8 mouse cellular contexts compared by ENCODE assay signal in genomic region chr3:84480006-84480897, GRCm38 (mm10). TPM values are rescaled to one million over a fixed set of nuclear protein-coding genes. Genes with fewer than 3 reads are reported as not detected.
DNase-seq lines count a peak whose midpoint lies in the region; ATAC-seq and TF ChIP-seq lines count a peak whose summit lies in the region.

Gene Fhdc1, minus strand, starts transcription at chr3:84480429.

- H3K4me3 ChIP-seq in heart, embryonic 13.5 days, result peak within 1 kb of the TSS; percentile 68
- peak within 1 kb of the TSS; percentile 58 for H3K4me3 ChIP-seq in kidney, embryonic 16.5 days (ENCODE audit: low read length)
- H3K4me3 ChIP-seq in lung, adult 2 months (replicated peaks; ENCODE audit: extremely low read depth, low read depth, low read length), result peak within 1 kb of the TSS; percentile 52
- peak within 1 kb of the TSS; percentile 69 for H3K4me3 ChIP-seq in neural tube, embryonic 14.5 days (ENCODE audit: low read depth, low read length)

- H3K27me3 ChIP-seq in heart, embryonic 13.5 days (replicated peaks), result peaks cover 81% of the 10 kb centered on the region
- H3K27me3 ChIP-seq in kidney, embryonic 16.5 days (ENCODE audit: insufficient read depth, low read length), result peaks cover 25% of the 10 kb centered on the region
- H3K27me3 ChIP-seq in neural tube, embryonic 14.5 days (ENCODE audit: control insufficient read depth, insufficient read depth, low read length), result no peaks in the 10 kb centered on the region; the same call in 1 of the 2 replicates

- H3K4me1 ChIP-seq in heart, embryonic 13.5 days, result peaks cover 25% of the 10 kb centered on the region
- H3K4me1 ChIP-seq in kidney, embryonic 16.5 days (ENCODE audit: insufficient read depth, low read length), result peaks cover 17% of the 10 kb centered on the region
- H3K4me1 ChIP-seq in lung, adult 2 months (ENCODE audit: control insufficient read depth, insufficient read depth, low read length), result peaks cover 12% of the 10 kb centered on the region; the same call in 1 of the 2 replicates
- peaks cover 5% of the 10 kb centered on the region; the same call in 1 of the 2 replicates for H3K4me1 ChIP-seq in neural tube, embryonic 14.5 days (ENCODE audit: control insufficient read depth, insufficient read depth, low read length)

- peak within 1 kb of the TSS; percentile 10; the same call in 1 of the 2 replicates for H3K27ac ChIP-seq in heart, embryonic 13.5 days (replicated peaks)
- no peak within 1 kb of the TSS for H3K27ac ChIP-seq in kidney, embryonic 16.5 days (ENCODE audit: low read length)
- H3K27ac ChIP-seq in neural tube, embryonic 14.5 days (ENCODE audit: low read depth, low read length), result peak within 1 kb of the TSS; percentile 70; the same call in 1 of the 2 replicates

- ATAC-seq in heart, embryonic 13.5 days (ENCODE audit: extremely low read depth, insufficient number of reproducible peaks, low FRiP score, low TSS enrichment), result peak; percentile 61
- ATAC-seq in kidney, embryonic 16.5 days (ENCODE audit: low FRiP score, low TSS enrichment), result peak; percentile 84
- peak; percentile 79 for ATAC-seq in neural tube, embryonic 14.5 days (ENCODE audit: low read depth)

- peak; percentile 62 for DNase-seq in 3T3-L1 (ENCODE audit: low read depth, low spot score)
- DNase-seq in adrenal gland, adult 18-20 months (ENCODE audit: low spot score in 2 of 2), result peak; percentile 47 to 61
- peak; percentile 72 for DNase-seq in embryo, embryonic 9.5 days (ENCODE audit: extremely low spot score)
- DNase-seq in lung, adult 2 months, result peak; percentile 73
- peak; percentile 62 for DNase-seq in testis, postnatal 10 days (ENCODE audit: low spot score)

- no peaks in the 10 kb centered on the region for H3K9me3 ChIP-seq in heart, embryonic 13.5 days
- H3K9me3 ChIP-seq in kidney, embryonic 16.5 days (ENCODE audit: low read length), result no peaks in the 10 kb centered on the region
- H3K9me3 ChIP-seq in neural tube, embryonic 14.5 days (ENCODE audit: control insufficient read depth, low read length), result no peaks in the 10 kb centered on the region

- no peak for TF ChIP-seq CTCF in lung, adult 2 months (IDR thresholded peaks at IDR 0.05; ENCODE audit: insufficient read depth, low read length)

- peak within 1 kb of the TSS; percentile 89 for H3K4me2 ChIP-seq in heart, embryonic 13.5 days
- H3K4me2 ChIP-seq in kidney, embryonic 16.5 days (replicated peaks; ENCODE audit: low read depth, low read length), result peak within 1 kb of the TSS; percentile 99
- peak within 1 kb of the TSS; percentile 97 for H3K4me2 ChIP-seq in neural tube, embryonic 14.5 days (ENCODE audit: low read depth, low read length)

- H3K9ac ChIP-seq in heart, embryonic 13.5 days, result peak within 1 kb of the TSS; percentile 81
- H3K9ac ChIP-seq in kidney, embryonic 16.5 days (replicated peaks; ENCODE audit: low read length), result peak within 1 kb of the TSS; percentile 69
- peak within 1 kb of the TSS; percentile 66 for H3K9ac ChIP-seq in neural tube, embryonic 14.5 days (replicated peaks; ENCODE audit: low read depth, low read length)

- H3K36me3 ChIP-seq in heart, embryonic 13.5 days, result no peaks in the 10 kb centered on the region
- no peaks in the 10 kb centered on the region for H3K36me3 ChIP-seq in kidney, embryonic 16.5 days (ENCODE audit: insufficient read depth, low read length)
- H3K36me3 ChIP-seq in neural tube, embryonic 14.5 days (ENCODE audit: control insufficient read depth, insufficient read depth, low read length), result no peaks in the 10 kb centered on the region

- under 1% methylated on average over 82 of the region's 82 CpGs for WGBS in heart, embryonic 13.5 days
- under 1% methylated on average over 69 of the region's 82 CpGs for WGBS in kidney, embryonic 16.5 days
- WGBS in lung, adult 2 months, result under 1% methylated on average over 80 of the region's 82 CpGs
- under 1% methylated on average over 76 of the region's 82 CpGs for WGBS in neural tube, embryonic 14.5 days

- peak; percentile 41; the same call in 1 of the 2 replicates for TF ChIP-seq POLR2A in lung, adult 2 months (IDR thresholded peaks at IDR 0.05; ENCODE audit: borderline replicate concordance, extremely low read depth, low read depth, low read length)

RNA-seq across cellular contexts. Expression of gene Fhdc1, which starts in this region (rescaled TPM):
- total RNA-seq in adrenal gland, adult 18-20 months (2021), result 1 to 10 TPM; 3.6 to 4.6 TPM
- 1.7 and 2.2 TPM in 2 replicates for polyA plus RNA-seq in heart, embryonic 13.5 days (2015; fragmentation: Nextera tagmentation; extraction: Ambion mirVana)
- polyA plus RNA-seq in kidney, embryonic 16.5 days (2015; fragmentation: Nextera tagmentation; extraction: Ambion mirVana), result 3.1 and 3.9 TPM in 2 replicates
- 10.3 and 13.3 TPM in 2 replicates for polyA plus RNA-seq in lung, adult 2 months (2012; rRNA removed)
- polyA plus RNA-seq in neural tube, embryonic 14.5 days (2014; fragmentation: Nextera tagmentation; extraction: Ambion mirVana), result 4.9 and 7.2 TPM in 2 replicates
